Mouse (Mus musculus) heart, postnatal 36 days (tissue): ENCODE results near the gene Clasp1. TPM values are rescaled to one million over a fixed set of nuclear protein-coding genes. Genes with fewer than 3 reads are reported as not detected.

ENCODE experiments used
- DNase-seq, 2 experiments: peaks; one replicate each; pipeline ENCODE4 v3.0.0; 2021 to 2022
- intact Hi-C: fragments of 180-260 bp; cut with DNase I; formaldehyde crosslinking; loops from one replicate; pipeline ENCODE4 v1.15.1; 2025
- total RNA-seq, 2 experiments: library from RNA; stranded (reverse); gene quantifications; 2 replicates each; pipeline ENCODE4 v1.2.3; 2021

The Clasp1 gene
- total RNA-seq, 2 experiments from 2014 or later: 268 to 335 TPM

DNA sequence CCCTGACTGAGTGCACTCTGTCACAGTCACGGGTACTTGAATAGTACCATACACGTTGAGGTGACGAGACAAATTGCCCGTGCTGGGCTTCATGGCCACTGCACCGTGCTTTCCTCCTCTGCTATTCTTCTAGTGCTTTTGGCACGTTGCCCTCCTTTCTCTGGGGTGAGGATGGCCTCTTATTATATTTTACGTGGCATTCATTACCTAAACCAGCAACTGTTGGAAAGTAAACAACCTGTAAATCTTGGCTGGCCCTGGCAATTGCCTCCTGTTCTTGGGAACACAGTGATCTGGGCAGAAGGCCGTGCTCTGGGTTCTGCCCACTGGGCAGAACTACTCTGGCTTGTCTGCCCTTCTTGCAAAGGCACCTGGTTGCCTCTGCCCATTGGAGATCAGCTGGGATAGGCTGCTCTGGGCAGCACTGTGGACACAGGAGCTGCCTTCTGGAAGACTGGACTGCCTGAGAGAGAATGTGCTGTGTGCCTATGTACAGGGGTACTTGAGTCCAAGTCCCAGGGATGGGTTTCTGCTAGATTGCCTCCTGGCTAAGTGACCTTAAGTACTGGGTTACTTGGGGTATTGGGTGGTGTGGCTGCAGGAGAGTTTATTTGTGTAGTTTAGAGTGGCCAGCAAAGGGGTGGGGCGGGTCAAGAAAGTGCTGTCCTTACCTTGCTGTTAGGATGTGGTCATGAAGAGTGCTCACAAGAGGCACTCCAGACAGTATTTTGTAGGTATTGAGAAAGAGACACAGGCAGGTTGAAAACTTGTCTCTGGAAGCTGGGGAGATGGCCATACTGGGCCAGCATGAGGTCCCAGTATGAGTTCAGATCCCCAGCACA, 254.5 kb downstream of the Clasp1 start:
- intact Hi-C loops: no loop called here

GRCm38 (mm10) chr1:118645701-118646100, 256.8 kb downstream of the Clasp1 start:
- DNase-seq: no peak
- intact Hi-C loops: no loop called here

More for the DNA sequence above, 254.5 kb downstream of the Clasp1 start:
- no peak for DNase-seq

GRCm38 (mm10) chr1:118648015-118648414, 259.2 kb downstream of the Clasp1 start:
- DNase-seq: no peak
- intact Hi-C loops: no loop called here

DNA sequence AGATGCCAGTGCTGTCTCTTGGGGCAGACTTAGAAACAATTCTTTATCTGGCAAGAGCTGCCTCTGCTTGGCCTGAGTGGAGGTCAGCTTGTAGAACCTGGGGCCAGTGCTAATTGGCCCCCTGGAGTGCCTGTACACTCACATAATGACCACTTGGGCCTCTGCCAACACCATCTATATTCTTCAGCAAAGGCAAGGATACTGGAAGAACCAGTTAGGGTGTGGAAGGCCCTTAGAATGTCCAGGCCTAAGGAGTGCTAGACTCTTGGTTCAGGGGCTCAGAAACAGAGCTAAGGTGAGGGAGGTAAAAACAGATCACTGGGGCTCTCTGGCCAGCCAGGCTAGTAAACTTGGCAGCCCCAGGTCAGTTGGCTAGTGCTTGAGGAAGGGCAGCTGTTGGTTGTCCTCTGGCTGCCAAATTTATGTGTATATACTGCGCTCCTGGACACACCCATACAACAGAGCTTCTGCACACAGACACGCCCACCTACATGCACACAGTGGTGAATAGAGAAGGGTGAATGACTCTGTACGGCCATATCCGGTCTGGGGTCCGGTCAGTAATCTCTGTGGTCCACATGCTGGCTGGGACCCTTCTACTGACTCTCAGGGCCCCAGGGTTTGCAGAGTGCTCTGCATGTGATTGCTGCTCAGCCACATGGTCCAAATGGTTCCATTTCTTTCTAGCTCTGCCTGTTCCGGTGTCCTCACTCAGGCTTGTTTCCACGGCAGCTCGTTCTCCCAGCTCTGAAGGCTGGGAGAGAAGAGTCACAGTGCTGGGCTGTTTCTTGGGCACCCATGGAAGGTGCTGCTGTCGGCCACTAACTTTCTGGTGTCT, 261.3 kb downstream of the Clasp1 start:
- DNase-seq: no peak
- intact Hi-C loops: no loop called here

GRCm38 (mm10) chr1:118650771-118651080, 261.9 kb downstream of the Clasp1 start:
- intact Hi-C loops: no loop called here
- no peak for DNase-seq

- DNase-seq: no peak
- intact Hi-C loops: no loop called here
Measured at GRCm38 (mm10) chr1:118658716-118659115, 269.9 kb downstream of the Clasp1 start.

DNA sequence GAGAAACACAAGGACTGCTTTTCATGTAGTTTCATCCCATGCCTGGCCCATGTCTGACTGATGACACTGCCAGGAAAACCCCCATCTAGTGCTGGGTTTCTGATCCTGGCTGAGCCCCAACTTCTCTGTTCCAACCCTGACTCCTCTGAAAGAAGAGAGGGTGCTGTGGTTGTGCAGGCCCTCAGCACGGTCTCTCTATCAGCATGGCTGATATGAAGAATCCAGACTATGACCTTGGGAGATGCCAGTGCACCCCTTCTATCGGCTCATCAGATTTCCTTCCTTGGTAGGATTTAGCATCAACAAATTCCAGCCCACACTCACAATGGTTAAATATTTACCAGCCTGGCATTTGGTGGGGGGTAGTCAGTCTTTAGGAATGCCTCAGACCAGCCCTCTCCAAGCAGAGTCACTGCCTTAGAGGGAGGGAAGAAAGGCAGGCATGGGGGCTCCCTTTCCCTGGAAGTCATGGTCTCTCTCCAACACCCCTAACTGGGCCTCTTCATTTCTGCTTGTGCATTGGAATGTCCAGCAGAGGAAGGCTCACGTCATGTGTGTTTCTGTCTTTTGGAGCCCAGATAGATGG, 272.1 kb downstream of the Clasp1 start:
- DNase-seq: no peak
- intact Hi-C loops: no loop called here

Other genes with a start within 250 kb of the Clasp1 start
- not detected for gene Gm29106, start 212.5 kb upstream of the Clasp1 start, total RNA-seq
- 10 to 100 TPM; 62.9 to 69.1 TPM for gene Tsn, start 77.3 kb upstream of the Clasp1 start, total RNA-seq
- gene Nifk, start 67.2 kb upstream of the Clasp1 start, total RNA-seq: 10 to 100 TPM; 15.0 to 17.0 TPM
- under 1 TPM; 0.33 to 0.44 TPM for gene Tfcp2l1, start 238.9 kb downstream of the Clasp1 start, total RNA-seq